Mouse (Mus musculus): ENCODE results near the gene Mical2.

DNA sequence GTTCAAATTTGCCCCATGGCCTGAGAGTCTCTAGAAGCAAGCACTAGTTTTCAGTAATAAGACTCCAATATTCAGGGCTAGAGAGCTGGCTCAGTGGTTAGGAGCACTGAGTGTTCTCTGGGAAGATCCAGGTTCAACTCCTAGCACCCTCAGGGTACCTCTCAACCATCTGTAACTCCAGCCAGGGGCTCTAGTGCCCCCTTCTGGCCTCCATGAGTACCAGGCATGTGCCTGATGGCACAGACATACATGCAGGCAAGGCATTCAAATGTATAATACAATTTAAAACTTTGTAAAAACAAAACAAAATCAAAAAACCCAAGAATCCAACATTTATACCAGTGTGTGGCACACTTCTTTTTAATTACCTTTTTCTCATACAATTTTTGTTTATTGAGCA lies 75.4 kb downstream of the Mical2 start:
- no peak for TF ChIP-seq CTCF (IDR thresholded peaks at IDR 0.05; ENCODE audit: low read depth, low read length)
- TF ChIP-seq POLR2A (IDR thresholded peaks at IDR 0.05; ENCODE audit: borderline replicate concordance, low read depth, low read length): no peak

All from bone marrow macrophage, adult 2 months (primary cell).